Mouse (Mus musculus) liver, adult 2 months (tissue): ENCODE measurements around the gene Cx3cr1. TPM values are rescaled to one million over a fixed set of nuclear protein-coding genes. Genes with fewer than 3 reads are reported as not detected.

Experiments used
- DNase-seq: peaks from one replicate; pipeline ENCODE4 v3.0.0-alpha.2; 2011; ENCODE audit warnings: low read depth, low spot score; ENCODE audit errors: extremely low read depth
- H3K27ac ChIP-seq: fragments of 200-500 bp; replicated peaks from 2 replicates; pipeline ENCODE4 v1.5.1; 2012; ENCODE audit warnings: low read depth, mild to moderate bottlenecking, control low read depth, inconsistent platforms, low read length; ENCODE audit not compliant: insufficient read depth
- H3K27me3 ChIP-seq: fragments of 200-500 bp; 2 replicates; pipeline ENCODE4 v1.6.1; 2012; ENCODE audit warnings: mild to moderate bottlenecking, moderate library complexity, low read length, inconsistent platforms; ENCODE audit not compliant: control insufficient read depth, insufficient read depth
- H3K36me3 ChIP-seq: fragments of 200-500 bp; 2 replicates; pipeline ENCODE4 v1.6.1; 2012; ENCODE audit warnings: low read length, inconsistent platforms; ENCODE audit not compliant: control insufficient read depth, insufficient read depth
- H3K4me1 ChIP-seq: fragments of 200-500 bp; 2 replicates; pipeline ENCODE4 v1.6.1; 2011; ENCODE audit warnings: low read length; ENCODE audit not compliant: control insufficient read depth, insufficient read depth
- H3K4me3 ChIP-seq: fragments of 200-500 bp; 2 replicates; pipeline ENCODE4 v1.5.1; 2011; ENCODE audit warnings: low read depth, mild to moderate bottlenecking, control low read depth, low read length, moderate library complexity; ENCODE audit not compliant: insufficient read depth
- H3K79me2 ChIP-seq: fragments of 200-500 bp; 2 replicates; pipeline ENCODE4 v1.6.1; 2012; ENCODE audit warnings: inconsistent platforms, mild to moderate bottlenecking, low read length, moderate library complexity; ENCODE audit not compliant: control insufficient read depth, insufficient read depth
- H3K9ac ChIP-seq: fragments of 200-500 bp; 2 replicates; pipeline ENCODE4 v1.6.1; 2012; ENCODE audit warnings: low read depth, mild to moderate bottlenecking, control low read depth, inconsistent platforms, low read length
- CTCF ChIP-seq: fragments of 200-500 bp; IDR thresholded peaks from 2 replicates; pipeline ENCODE4 v1.5.1; 2011; ENCODE audit warnings: low read depth, low read length, control low read depth
- POLR2A ChIP-seq: fragments of 200-500 bp; IDR thresholded peaks from 2 replicates; pipeline ENCODE4 v1.6.1; 2011; ENCODE audit warnings: low read length, control low read depth; ENCODE audit not compliant: insufficient read depth; ENCODE audit errors: extremely low read depth
- WGBS: fragments of 180-500 bp; shearing (Covaris S2); methylation state at CpG from one replicate; pipeline ENCODE4 v1.1.7; 2018; 5-methylcytosine and 5-hydroxymethylcytosine counted together
- polyA plus RNA-seq: library from polyadenylated mRNA; depleted of rRNA; stranded (reverse); fragments of >200 nt; gene quantifications from 2 replicates; pipeline ENCODE4 v1.2.3, GENCODE M21; 2012
- total RNA-seq: library from RNA; depleted of rRNA; stranded (reverse); fragments of >200 nt; gene quantifications from 2 replicates; pipeline ENCODE4 v1.2.3, GENCODE M21; 2014

Gene Cx3cr1
- total and polyA plus RNA-seq, 2 experiments, result 0.09 to 0.39 TPM

DNA sequence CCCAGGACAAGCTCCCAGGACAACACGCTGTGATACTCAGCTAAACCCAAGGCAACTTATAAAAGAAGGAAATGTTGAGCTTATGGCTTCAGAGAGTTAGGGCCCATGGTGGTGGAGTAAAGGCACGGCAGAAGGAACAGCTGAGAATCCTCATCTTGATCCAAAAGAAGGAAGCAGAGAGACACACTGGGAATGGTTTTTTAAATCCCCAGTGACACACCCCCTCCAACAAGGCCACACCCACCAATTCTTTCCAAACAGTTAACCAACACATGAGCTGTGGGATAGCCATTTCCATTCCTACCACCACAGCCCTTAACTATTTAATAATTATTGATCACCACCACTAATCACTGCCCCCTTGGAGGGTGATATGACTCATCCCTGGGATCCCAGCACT is 1.6 kb upstream of the Cx3cr1 start:
- Histone ChIP-seq H3K4me3 (no peak overlapping the region), H3K9ac (no peak overlapping the region), H3K4me1 (no peaks in the 10 kb centered on the region), H3K36me3 (no peaks in the 10 kb centered on the region), H3K79me2 (no peaks in the 10 kb centered on the region), H3K27ac (no peak overlapping the region), H3K27me3 (no peaks in the 10 kb centered on the region)
- 84% methylated on average over 2 of the region's 2 CpGs for WGBS
- no peak for DNase-seq
- TF ChIP-seq POLR2A (no peak), CTCF (no peak)

GRCm38 (mm10) chr9:120068047-120068446 is 1.6 kb downstream of the Cx3cr1 start:
- no peak overlapping the region for H3K27ac ChIP-seq

GRCm38 (mm10) chr9:120067609-120068008 is 2.1 kb downstream of the Cx3cr1 start:
- Histone ChIP-seq H3K27me3 (no peaks in the 10 kb centered on the region), H3K36me3 (no peaks in the 10 kb centered on the region), H3K79me2 (no peaks in the 10 kb centered on the region), H3K9ac (no peak overlapping the region), H3K4me1 (no peaks in the 10 kb centered on the region), H3K27ac (no peak overlapping the region), H3K4me3 (no peak overlapping the region)
- WGBS, result 87% methylated on average over 2 of the region's 2 CpGs
- no peak for TF ChIP-seq POLR2A
- TF ChIP-seq CTCF, result no peak
- DNase-seq, result no peak

More at GRCm38 (mm10) chr9:120068047-120068446, 1.6 kb downstream of the Cx3cr1 start:
- Histone ChIP-seq H3K4me1 (no peaks in the 10 kb centered on the region), H3K9ac (no peak overlapping the region), H3K4me3 (no peak overlapping the region), H3K36me3 (no peaks in the 10 kb centered on the region), H3K27me3 (no peaks in the 10 kb centered on the region), H3K79me2 (no peaks in the 10 kb centered on the region)
- 62% methylated on average over 10 of the region's 10 CpGs for WGBS
- DNase-seq, result no peak
- TF ChIP-seq CTCF, result no peak
- TF ChIP-seq POLR2A, result no peak

- Histone ChIP-seq H3K4me3 (no peak overlapping the region), H3K79me2 (no peaks in the 10 kb centered on the region), H3K9ac (no peak overlapping the region), H3K36me3 (no peaks in the 10 kb centered on the region), H3K27me3 (no peaks in the 10 kb centered on the region), H3K27ac (no peak overlapping the region), H3K4me1 (no peaks in the 10 kb centered on the region)
- TF ChIP-seq CTCF (no peak), POLR2A (no peak)
- WGBS, result 73% methylated on average over 4 of the region's 4 CpGs
- DNase-seq, result no peak
These were observed 5.4 kb downstream of the Cx3cr1 start for GRCm38 (mm10) chr9:120064317-120064716.

GRCm38 (mm10) chr9:120058730-120059129 is 10.9 kb downstream of the Cx3cr1 start:
- H3K79me2 ChIP-seq, result no peaks in the 10 kb centered on the region
- no peak for TF ChIP-seq CTCF
- no peak for TF ChIP-seq POLR2A
- H3K36me3 ChIP-seq, result no peaks in the 10 kb centered on the region
- no peaks in the 10 kb centered on the region for H3K4me1 ChIP-seq
- no peak overlapping the region for H3K4me3 ChIP-seq
- H3K9ac ChIP-seq, result no peak overlapping the region
- H3K27ac ChIP-seq, result no peak overlapping the region
- DNase-seq, result peak; percentile 12
- no peaks in the 10 kb centered on the region for H3K27me3 ChIP-seq
- WGBS, result 62% methylated on average over 3 of the region's 3 CpGs

DNA sequence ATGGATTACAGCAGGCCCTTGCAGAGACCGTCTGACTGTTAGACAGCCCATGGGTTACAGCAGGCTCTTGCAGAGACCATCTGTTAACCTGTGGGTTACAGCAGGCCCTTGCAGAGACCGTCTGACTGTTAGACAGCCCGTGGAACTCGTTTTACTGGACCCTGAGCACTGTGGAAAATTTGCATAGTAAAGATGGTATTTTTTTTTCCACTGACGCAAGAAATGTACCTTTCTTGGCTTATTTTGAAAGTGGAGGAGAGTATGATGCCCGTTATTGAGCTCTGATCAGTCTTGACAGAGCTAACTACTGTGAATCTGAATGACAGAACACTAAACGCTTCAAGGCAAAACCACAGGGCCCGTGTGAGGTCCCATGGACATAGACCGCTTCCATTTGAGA is 13.5 kb downstream of the Cx3cr1 start:
- Histone ChIP-seq H3K9ac (no peak overlapping the region), H3K36me3 (no peaks in the 10 kb centered on the region)
- 88% methylated on average over 9 of the region's 9 CpGs for WGBS

More for the DNA sequence above, 13.5 kb downstream of the Cx3cr1 start:
- Histone ChIP-seq H3K79me2 (no peaks in the 10 kb centered on the region), H3K4me3 (no peak overlapping the region), H3K4me1 (no peaks in the 10 kb centered on the region), H3K27ac (no peak overlapping the region), H3K27me3 (no peaks in the 10 kb centered on the region)
- no peak for TF ChIP-seq POLR2A
- no peak for TF ChIP-seq CTCF
- DNase-seq, result no peak
